Mouse (Mus musculus) hindlimb bud, embryonic 11.5 days (tissue): ENCODE measurements around the gene Vps33b.

ENCODE experiments used
- DNase-seq: peaks from one replicate; pipeline ENCODE4 v3.0.0-alpha.2; 2012; ENCODE audit warnings: low read depth, low spot score; ENCODE audit errors: extremely low spot score

Gene Vps33b

DNA sequence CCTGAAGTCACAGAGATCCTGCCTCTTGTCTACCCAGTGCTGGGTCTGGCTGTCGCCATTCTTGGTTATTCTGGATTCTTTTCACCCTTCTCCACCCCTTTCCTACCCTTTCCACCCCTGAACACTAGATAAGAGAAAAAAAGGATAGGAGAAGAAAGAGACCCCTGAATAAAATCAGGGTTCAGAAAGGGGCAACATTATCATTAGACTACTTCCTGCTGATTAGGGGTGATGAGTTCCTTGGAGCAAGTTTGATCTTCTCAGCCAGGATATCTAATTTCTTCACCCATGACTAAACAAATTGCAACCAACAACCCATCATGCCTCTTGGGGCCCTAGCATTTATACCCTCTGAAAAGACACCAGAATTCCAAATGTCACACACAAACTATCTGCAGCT, 1.7 kb upstream of the Vps33b start:
- DNase-seq = no peak

- no peak for DNase-seq
These were observed 354 bp downstream of the Vps33b start for GRCm38 (mm10) chr7:80269751-80270255.

- DNase-seq = no peak
These were observed 4.0 kb downstream of the Vps33b start for GRCm38 (mm10) chr7:80273456-80273855.

GRCm38 (mm10) chr7:80276374-80276773, 6.9 kb downstream of the Vps33b start:
- no peak for DNase-seq

GRCm38 (mm10) chr7:80280032-80280431, 10.6 kb downstream of the Vps33b start:
- DNase-seq = no peak

- no peak for DNase-seq
These were observed 11.5 kb downstream of the Vps33b start for GRCm38 (mm10) chr7:80280998-80281397.

GRCm38 (mm10) chr7:80281646-80282045, 12.2 kb downstream of the Vps33b start:
- DNase-seq = no peak

GRCm38 (mm10) chr7:80283226-80283918, 13.9 kb downstream of the Vps33b start:
- no peak for DNase-seq

GRCm38 (mm10) chr7:80284391-80284790, 14.9 kb downstream of the Vps33b start:
- DNase-seq = no peak

- DNase-seq = no peak
These were observed 16.3 kb downstream of the Vps33b start for GRCm38 (mm10) chr7:80285725-80286124.

DNA sequence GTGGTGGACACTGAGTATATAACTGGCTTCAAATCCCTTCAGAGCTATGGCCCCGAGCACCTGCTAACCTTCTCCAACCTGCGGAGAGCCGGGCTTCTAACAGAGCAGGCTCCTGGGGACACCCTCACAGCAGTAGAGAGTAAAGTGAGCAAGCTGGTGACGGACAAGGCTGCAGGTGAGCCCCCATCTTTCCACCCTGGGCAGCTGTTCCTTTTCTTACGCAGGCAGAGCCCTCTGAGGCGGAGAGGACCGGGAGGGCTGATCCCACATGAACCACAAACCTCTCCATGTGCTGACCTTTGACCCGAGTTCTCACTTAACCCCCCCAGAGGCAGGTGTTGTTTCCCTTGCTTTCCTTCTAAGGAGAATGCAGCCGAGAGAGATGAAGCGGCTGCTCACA, 18.3 kb downstream of the Vps33b start:
- DNase-seq = no peak

DNA sequence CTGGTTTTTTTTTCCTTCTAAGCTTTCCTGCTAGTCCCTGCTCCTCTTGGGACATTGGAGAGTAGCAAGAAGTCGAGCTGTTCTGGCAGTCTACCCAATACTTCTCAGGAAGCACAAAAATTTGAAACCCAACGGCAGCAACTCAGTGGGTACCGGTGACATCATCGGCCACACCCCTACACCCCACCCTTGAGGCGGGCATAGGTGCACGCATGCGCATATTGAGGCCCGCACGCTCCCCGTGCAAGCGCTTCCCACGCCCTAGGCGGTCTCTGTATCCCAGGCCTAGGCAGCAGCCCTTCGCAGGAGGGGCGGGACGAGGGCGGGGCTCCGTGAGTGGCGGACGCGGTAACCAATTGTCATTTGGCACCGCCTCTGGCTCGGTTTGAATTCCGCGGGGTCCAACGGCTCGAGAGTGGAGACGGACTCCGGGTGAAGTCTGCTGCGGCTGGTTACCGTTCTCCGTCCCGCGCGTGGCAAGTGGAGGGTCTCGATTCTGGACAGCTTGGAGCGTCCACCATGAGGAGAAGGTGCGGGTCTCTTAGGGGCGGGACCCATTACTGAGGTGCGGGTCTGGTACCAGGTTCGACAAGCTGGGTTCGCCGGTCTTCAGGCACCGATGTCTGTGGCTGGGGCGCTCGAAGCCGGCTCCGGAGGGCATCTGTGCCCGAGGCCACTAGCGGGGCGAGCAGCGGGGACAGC, 24.8 kb downstream of the Vps33b start, which contains the start of gene Prc1:
Prc1 (plus strand) TSS at position 389 of the 702 bp plus-strand sequence.
- DNase-seq = peak; percentile 88

DNA sequence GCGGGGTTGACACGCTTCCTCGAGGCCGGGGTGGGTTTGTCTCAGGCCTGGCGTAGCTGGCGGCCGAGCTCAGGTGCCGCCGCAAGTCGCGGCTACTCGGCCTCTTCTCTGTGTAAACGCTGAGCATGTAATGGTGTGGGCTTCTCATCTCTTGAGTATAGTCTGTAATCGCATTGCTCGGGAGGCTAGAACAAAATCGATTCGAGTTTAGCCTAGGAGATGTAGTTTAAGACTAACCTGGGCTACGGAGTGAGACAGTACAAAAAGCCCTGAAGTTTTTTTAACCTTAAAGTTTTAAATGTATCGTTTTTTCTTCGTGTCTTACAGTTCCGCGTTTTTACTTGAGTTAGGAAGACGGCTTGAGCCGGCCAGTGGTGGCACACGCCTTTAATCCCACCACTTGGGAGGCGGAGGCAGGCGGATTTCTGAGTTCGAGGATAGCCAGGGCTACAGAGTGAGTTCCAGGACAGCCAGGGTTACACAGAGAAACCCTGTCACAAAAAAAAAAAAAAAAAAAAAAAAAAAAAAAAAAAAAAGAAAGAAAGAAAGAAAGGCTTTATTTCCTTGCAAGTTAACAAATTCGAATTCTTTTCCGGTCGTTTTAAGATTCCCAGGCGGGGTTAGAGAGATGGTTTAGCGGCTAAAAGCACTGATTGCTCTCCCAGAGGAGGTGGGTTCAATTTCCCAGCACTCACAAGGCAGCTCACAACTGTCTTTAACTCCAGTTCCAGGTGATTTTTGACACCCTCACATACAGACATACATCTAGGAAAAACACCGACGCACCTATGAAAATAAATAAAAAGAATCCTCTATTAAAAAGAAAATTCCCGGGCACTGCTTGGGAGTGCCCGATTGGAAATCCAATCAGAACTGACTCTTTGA, 25.6 kb downstream of the Vps33b start:
- peak; percentile 26 for DNase-seq

DNA sequence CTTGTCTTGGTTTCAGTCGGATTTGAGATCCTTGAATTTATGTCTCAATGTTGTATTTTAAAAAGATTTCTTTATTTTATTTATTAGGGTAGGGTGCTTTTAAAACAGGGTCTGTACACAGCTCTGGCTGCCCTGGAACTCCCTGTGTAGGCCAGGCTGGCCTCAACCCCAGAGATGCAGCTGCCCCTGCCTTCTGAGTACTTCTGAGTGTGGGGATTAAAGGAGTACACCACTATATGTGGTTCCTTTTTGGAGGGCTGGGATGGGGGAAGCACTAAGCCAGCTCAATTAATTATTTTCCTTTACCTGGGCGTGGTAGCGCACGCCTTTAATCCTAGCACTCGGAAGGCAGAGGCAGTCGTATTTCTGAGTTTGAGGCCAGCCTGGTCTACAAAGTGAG, 27.0 kb downstream of the Vps33b start:
- no peak for DNase-seq

DNA sequence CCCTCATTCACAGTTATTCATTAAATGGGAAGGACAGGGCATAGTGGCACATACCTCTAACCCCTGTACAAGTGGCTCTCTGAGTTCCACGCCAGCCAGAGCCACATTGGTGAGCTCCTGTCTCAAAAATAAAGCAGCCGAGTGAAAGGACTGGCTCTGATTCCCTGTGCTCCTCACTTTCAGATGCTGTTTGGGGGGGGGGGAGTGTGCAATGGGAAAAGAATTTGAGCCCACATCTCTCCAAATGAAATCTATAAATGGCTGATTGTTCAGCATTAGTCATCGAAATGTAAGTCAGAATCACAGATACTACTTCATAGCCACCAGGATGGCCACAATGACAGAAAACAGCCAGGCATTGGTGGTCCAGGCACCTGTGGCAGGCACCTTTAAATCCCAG, 27.6 kb downstream of the Vps33b start:
- no peak for DNase-seq

DNA sequence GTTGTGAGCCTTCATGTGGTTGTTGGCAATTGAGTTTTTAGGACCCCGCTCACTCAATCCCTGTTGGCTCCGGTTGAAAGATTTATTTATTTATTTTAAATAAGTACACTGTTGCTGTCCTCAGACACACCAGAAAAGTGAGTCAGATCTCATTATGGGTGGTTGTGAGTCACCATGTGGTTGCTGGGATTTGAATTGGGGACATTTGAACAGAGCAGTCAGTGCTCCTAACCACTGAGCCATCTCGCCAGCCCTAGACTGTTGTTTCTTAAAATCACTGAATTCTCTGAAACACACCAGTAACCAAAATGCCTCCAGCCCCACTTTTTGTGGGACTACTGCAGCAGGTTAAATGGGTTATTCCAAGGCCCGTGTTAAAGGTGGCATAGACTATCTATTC, 29.3 kb downstream of the Vps33b start:
- DNase-seq = no peak

DNA sequence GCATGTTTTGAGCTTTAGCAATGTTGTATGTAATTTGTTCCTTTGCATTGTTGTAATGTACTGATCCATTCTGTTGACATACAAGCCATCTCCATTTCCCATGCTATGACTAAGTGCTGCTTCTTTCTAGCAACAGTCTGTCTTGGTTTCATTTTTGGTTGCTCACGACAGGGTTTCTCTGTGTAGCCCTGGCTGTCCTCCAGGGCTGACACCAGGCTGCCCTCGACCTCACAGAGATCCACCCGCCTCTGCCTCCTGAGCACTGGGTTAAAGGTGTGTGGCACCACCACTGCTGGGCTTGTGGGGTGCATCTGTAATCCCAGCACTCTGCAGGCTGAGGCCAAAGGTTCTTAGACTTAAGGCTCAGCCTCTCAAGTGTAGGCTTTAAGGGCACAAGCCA, 30.1 kb downstream of the Vps33b start:
- no peak for DNase-seq

DNA sequence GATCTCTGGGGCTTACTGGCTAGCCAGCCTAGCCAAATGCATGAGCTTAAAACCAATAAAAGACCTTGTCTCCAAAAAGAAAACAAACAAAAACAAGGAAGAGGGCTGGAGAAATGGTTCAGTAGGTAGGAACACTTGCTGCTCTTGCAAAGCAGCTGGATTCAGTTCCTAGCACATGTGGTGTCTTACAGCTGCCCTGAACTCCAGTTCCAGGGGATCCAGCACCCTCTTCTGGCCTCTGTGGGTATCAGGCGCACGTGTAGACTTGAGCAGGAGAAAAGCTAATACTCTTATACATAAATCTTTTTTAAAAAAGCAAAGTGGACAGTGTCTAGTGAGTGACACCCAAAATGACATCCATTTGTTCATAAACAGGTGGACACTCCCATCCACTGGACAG, 32.1 kb downstream of the Vps33b start:
- DNase-seq = no peak

- no peak for DNase-seq
These were observed 38.3 kb downstream of the Vps33b start for GRCm38 (mm10) chr7:80307766-80308165.

- no peak for DNase-seq
These were observed 41.3 kb downstream of the Vps33b start for GRCm38 (mm10) chr7:80310771-80311170.

DNA sequence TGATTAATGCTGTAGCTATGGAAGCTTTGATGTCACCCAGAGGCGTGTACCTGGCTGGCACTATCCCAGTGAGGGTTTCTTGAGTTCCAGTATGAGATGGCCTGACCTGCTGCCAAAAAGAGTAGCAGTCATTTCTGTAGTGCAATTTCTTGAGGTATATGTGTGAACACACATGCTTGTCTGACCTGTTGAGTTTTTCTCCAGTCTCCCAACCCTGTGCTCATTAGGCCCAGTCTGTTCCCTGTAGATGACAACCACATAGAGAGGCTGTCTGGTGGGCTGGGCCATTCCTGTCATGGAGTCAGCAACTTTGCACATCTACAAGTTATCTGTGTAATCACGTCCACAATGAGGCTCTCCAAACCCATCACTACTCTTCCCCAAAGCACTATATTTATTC, 46.3 kb downstream of the Vps33b start:
- DNase-seq = no peak
